Mouse (Mus musculus): ENCODE data around the gene Gart. TPM values are rescaled to one million over a fixed set of nuclear protein-coding genes. Genes with fewer than 3 reads are reported as not detected.

The Gart gene
- polyA plus RNA-seq, 1 experiment from 2014 or later, result 112 TPM

Other genes starting within 250 kb of the Gart start
- 7.1 and 8.6 TPM in 2 replicates for gene Il10rb, start 240.8 kb downstream of the Gart start, polyA plus RNA-seq (2016; fragmentation: Nextera tagmentation; extraction: Ambion mirVana)
- gene Ifnar1, start 161.7 kb downstream of the Gart start, polyA plus RNA-seq (2016; fragmentation: Nextera tagmentation; extraction: Ambion mirVana), result 49.8 and 50.5 TPM in 2 replicates
- 25.1 and 36.7 TPM in 2 replicates for gene Ifngr2, start 99.9 kb downstream of the Gart start, polyA plus RNA-seq (2016; fragmentation: Nextera tagmentation; extraction: Ambion mirVana)
- 37.6 and 45.9 TPM in 2 replicates for gene Tmem50b, start 49.2 kb downstream of the Gart start, polyA plus RNA-seq (2016; fragmentation: Nextera tagmentation; extraction: Ambion mirVana)
- gene Dnajc28, start 27.9 kb downstream of the Gart start, polyA plus RNA-seq (2016; fragmentation: Nextera tagmentation; extraction: Ambion mirVana), result 3.2 and 4.5 TPM in 2 replicates
- gene Son, start 554 bp upstream of the Gart start, polyA plus RNA-seq (2016; fragmentation: Nextera tagmentation; extraction: Ambion mirVana), result 102 and 114 TPM in 2 replicates
- 32.9 and 34.6 TPM in 2 replicates for gene Donson, start 41.8 kb upstream of the Gart start, polyA plus RNA-seq (2016; fragmentation: Nextera tagmentation; extraction: Ambion mirVana)
- gene Cryzl1, start 82.0 kb upstream of the Gart start, polyA plus RNA-seq (2016; fragmentation: Nextera tagmentation; extraction: Ambion mirVana), result 65.1 and 71.6 TPM in 2 replicates
- 50.7 and 55.5 TPM in 2 replicates for gene Itsn1, start 82.3 kb upstream of the Gart start, polyA plus RNA-seq (2016; fragmentation: Nextera tagmentation; extraction: Ambion mirVana)